Mouse (Mus musculus): ENCODE measurements around the gene Fbn1. TPM values are rescaled to one million over a fixed set of nuclear protein-coding genes. Genes with fewer than 3 reads are reported as not detected.
"Not testable (repeated sequence)": the region's sequence is repeated elsewhere in the genome, so short reads cannot be mapped to it uniquely, and the experiment has no call there.

Fbn1 gene
- total RNA-seq, 2 experiments from 2014 or later, result 28.6 to 33.5 TPM

GRCm38 (mm10) chr2:125293969-125294491, 213.8 kb downstream of the Fbn1 start:
- DNase-seq, result peak; percentile 46 to 60

- DNase-seq, result no peak
Observed at GRCm38 (mm10) chr2:125292616-125293015, 215.2 kb downstream of the Fbn1 start.

GRCm38 (mm10) chr2:125291101-125291500, 216.7 kb downstream of the Fbn1 start:
- peak; percentile 46 to 47 for DNase-seq

GRCm38 (mm10) chr2:125290197-125290965, 217.4 kb downstream of the Fbn1 start:
- DNase-seq, result peak; percentile 79 to 83

- no peak for DNase-seq
Observed at GRCm38 (mm10) chr2:125285777-125286176, 222.0 kb downstream of the Fbn1 start.

GRCm38 (mm10) chr2:125282334-125283206, 225.2 kb downstream of the Fbn1 start:
- no peak for DNase-seq

GRCm38 (mm10) chr2:125279995-125280394, 227.8 kb downstream of the Fbn1 start:
- not testable (repeated sequence) for DNase-seq

- DNase-seq, result peak; percentile 62 to 79
Observed at GRCm38 (mm10) chr2:125278474-125278873, 229.3 kb downstream of the Fbn1 start.

GRCm38 (mm10) chr2:125276692-125277091, 231.1 kb downstream of the Fbn1 start:
- no peak for DNase-seq

GRCm38 (mm10) chr2:125275617-125276016, 232.2 kb downstream of the Fbn1 start:
- DNase-seq, result no peak

GRCm38 (mm10) chr2:125268876-125269275, 238.9 kb downstream of the Fbn1 start:
- DNase-seq, result no peak

GRCm38 (mm10) chr2:125263753-125264152, 244.0 kb downstream of the Fbn1 start:
- DNase-seq, result peak; percentile 31 to 47

GRCm38 (mm10) chr2:125263056-125263455, 244.7 kb downstream of the Fbn1 start:
- DNase-seq, result peak; percentile 52 to 62

- no peak for DNase-seq
Observed at GRCm38 (mm10) chr2:125260326-125260725, 247.5 kb downstream of the Fbn1 start.

GRCm38 (mm10) chr2:125259230-125260120, 248.3 kb downstream of the Fbn1 start:
- DNase-seq, result peak; percentile 26 to 45

GRCm38 (mm10) chr2:125255886-125256285, 251.9 kb downstream of the Fbn1 start:
- no peak for DNase-seq

- no peak for DNase-seq
Observed at GRCm38 (mm10) chr2:125254630-125255029, 253.2 kb downstream of the Fbn1 start.

- DNase-seq, result no peak
Observed at GRCm38 (mm10) chr2:125253699-125254098, 254.1 kb downstream of the Fbn1 start.

GRCm38 (mm10) chr2:125252275-125252674, 255.5 kb downstream of the Fbn1 start:
- DNase-seq, result peak in 1 of 2 experiments; percentile 50

GRCm38 (mm10) chr2:125251781-125252180, 256.0 kb downstream of the Fbn1 start:
- no peak for DNase-seq

All from heart, adult 18-20 months (tissue).